Mouse (Mus musculus): ENCODE measurements around the gene Saa4.
"Not testable (repeated sequence)": the region's sequence is repeated elsewhere in the genome, so short reads cannot be mapped to it uniquely, and the experiment has no call there.

The Saa4 gene

GRCm38 (mm10) chr7:46715600-46715999, 16.8 kb downstream of the Saa4 start, which contains the start of gene Saa3:
TSS of gene Saa3 (minus strand) at chr7:46715700.
- DNase-seq = no peak

- peak; percentile 89 to 93 for DNase-seq
Observed at GRCm38 (mm10) chr7:46714518-46714917, 17.9 kb downstream of the Saa4 start.

- no peak for DNase-seq
Observed at GRCm38 (mm10) chr7:46712250-46712649, 20.2 kb downstream of the Saa4 start.

GRCm38 (mm10) chr7:46710390-46710844, 22.0 kb downstream of the Saa4 start, which contains the start of gene Saal1:
TSS of gene Saal1 (minus strand) at chr7:46710680.
- peak; percentile 97 to 98 for DNase-seq

- peak; percentile 75 to 82 for DNase-seq
Observed at GRCm38 (mm10) chr7:46700521-46701025, 31.8 kb downstream of the Saa4 start.

- no peak for DNase-seq
Observed at GRCm38 (mm10) chr7:46696754-46697153, 35.6 kb downstream of the Saa4 start.

GRCm38 (mm10) chr7:46686827-46687226, 45.6 kb downstream of the Saa4 start:
- no peak for DNase-seq

- no peak for DNase-seq
Observed at GRCm38 (mm10) chr7:46680732-46681131, 51.7 kb downstream of the Saa4 start.

- DNase-seq = not testable (repeated sequence)
Observed at GRCm38 (mm10) chr7:46679044-46679443, 53.4 kb downstream of the Saa4 start.

GRCm38 (mm10) chr7:46678417-46678816, 54.0 kb downstream of the Saa4 start:
- DNase-seq = no peak

Data from cerebellum, postnatal 10 days (tissue).